Mouse (Mus musculus): Measurements from ENCODE around the gene Proser3. TPM values are rescaled to one million over a fixed set of nuclear protein-coding genes. Genes with fewer than 3 reads are reported as not detected.

Proser3 gene
- polyA plus RNA-seq, 1 experiment from 2014 or later, result 15.7 TPM

GRCm38 (mm10) chr7:30563906-30564280 lies 11.8 kb upstream of the Proser3 start:
- peak overlapping the region; percentile 83 for H3K4me3 ChIP-seq (ENCODE audit: low read depth, low read length)
- H3K27me3 ChIP-seq (replicated peaks; ENCODE audit: control insufficient read depth, insufficient read depth, low read length), result no peaks in the 10 kb centered on the region
- peaks cover 10% of the 10 kb centered on the region; the same call in 1 of the 2 replicates for H3K4me1 ChIP-seq (replicated peaks; ENCODE audit: control insufficient read depth, insufficient read depth, low read length)
- H3K27ac ChIP-seq (ENCODE audit: low read depth), result peak overlapping the region; percentile 96; the same call in 1 of the 2 replicates
- DNase-seq (ENCODE audit: low spot score) (no peak), ATAC-seq (replicated peaks; ENCODE audit: low FRiP score, low TSS enrichment, low read depth) (no peak)
- peaks cover 33% of the 10 kb centered on the region for H3K36me3 ChIP-seq (ENCODE audit: control insufficient read depth, insufficient read depth, low read length)
- H3K9ac ChIP-seq (ENCODE audit: low read length), result peak overlapping the region; percentile 81; the same call in 1 of the 2 replicates
- H3K9me3 ChIP-seq (ENCODE audit: control insufficient read depth, low read length), result no peaks in the 10 kb centered on the region
- H3K4me2 ChIP-seq (ENCODE audit: low read length), result peak overlapping the region; percentile 60
- 22% methylated on average over 6 of the region's 6 CpGs for WGBS

- ATAC-seq (replicated peaks; ENCODE audit: low FRiP score, low TSS enrichment, low read depth) (peak; percentile 84), DNase-seq (ENCODE audit: low spot score) (peak; percentile 92)
- Histone ChIP-seq H3K9me3 (ENCODE audit: control insufficient read depth, low read length) (no peaks in the 10 kb centered on the region), H3K4me2 (ENCODE audit: low read length) (peak within 1 kb of the TSS; percentile 60), H3K4me1 (replicated peaks; ENCODE audit: control insufficient read depth, insufficient read depth, low read length) (peaks cover 15% of the 10 kb centered on the region; the same call in 1 of the 2 replicates), H3K27me3 (replicated peaks; ENCODE audit: control insufficient read depth, insufficient read depth, low read length) (no peaks in the 10 kb centered on the region), H3K4me3 (ENCODE audit: low read depth, low read length) (peak within 1 kb of the TSS; percentile 83), H3K27ac (ENCODE audit: low read depth) (peak within 1 kb of the TSS; percentile 96), H3K36me3 (ENCODE audit: control insufficient read depth, insufficient read depth, low read length) (peaks cover 27% of the 10 kb centered on the region), H3K9ac (ENCODE audit: low read length) (peak within 1 kb of the TSS; percentile 81)
- under 1% methylated on average over 45 of the region's 45 CpGs for WGBS
Observed at GRCm38 (mm10) chr7:30563117-30563905, 11.2 kb upstream of the Proser3 start, which contains the start of the genes U2af1l4, Gm49396 and Psenen. TSS of gene U2af1l4 (plus strand) at chr7:30563301. TSS of gene Gm49396 (plus strand) at chr7:30563344. TSS of gene Psenen (minus strand) at chr7:30563627.

GRCm38 (mm10) chr7:30562526-30563116 lies 10.5 kb upstream of the Proser3 start:
- H3K9me3 ChIP-seq (ENCODE audit: control insufficient read depth, low read length), result no peaks in the 10 kb centered on the region
- H3K36me3 ChIP-seq (ENCODE audit: control insufficient read depth, insufficient read depth, low read length), result peaks cover 23% of the 10 kb centered on the region
- H3K9ac ChIP-seq (ENCODE audit: low read length), result peak overlapping the region; percentile 81
- WGBS, result 1% methylated on average over 27 of the region's 27 CpGs
- H3K4me3 ChIP-seq (ENCODE audit: low read depth, low read length), result peak overlapping the region; percentile 83
- peaks cover 16% of the 10 kb centered on the region; the same call in 1 of the 2 replicates for H3K4me1 ChIP-seq (replicated peaks; ENCODE audit: control insufficient read depth, insufficient read depth, low read length)
- peak overlapping the region; percentile 60 for H3K4me2 ChIP-seq (ENCODE audit: low read length)
- DNase-seq (ENCODE audit: low spot score) (peak; percentile 62), ATAC-seq (replicated peaks; ENCODE audit: low FRiP score, low TSS enrichment, low read depth) (no peak; the same call in 1 of the 2 replicates)
- H3K27ac ChIP-seq (ENCODE audit: low read depth), result peak overlapping the region; percentile 62
- no peaks in the 10 kb centered on the region for H3K27me3 ChIP-seq (replicated peaks; ENCODE audit: control insufficient read depth, insufficient read depth, low read length)

- no peaks in the 10 kb centered on the region for H3K9me3 ChIP-seq (ENCODE audit: control insufficient read depth, low read length)
- H3K36me3 ChIP-seq (ENCODE audit: control insufficient read depth, insufficient read depth, low read length), result peaks cover 25% of the 10 kb centered on the region
- peaks cover 16% of the 10 kb centered on the region; the same call in 1 of the 2 replicates for H3K4me1 ChIP-seq (replicated peaks; ENCODE audit: control insufficient read depth, insufficient read depth, low read length)
- DNase-seq (ENCODE audit: low spot score) (no peak), ATAC-seq (replicated peaks; ENCODE audit: low FRiP score, low TSS enrichment, low read depth) (no peak)
- H3K27ac ChIP-seq (ENCODE audit: low read depth), result no peak overlapping the region
- H3K27me3 ChIP-seq (replicated peaks; ENCODE audit: control insufficient read depth, insufficient read depth, low read length), result no peaks in the 10 kb centered on the region
- H3K4me3 ChIP-seq (ENCODE audit: low read depth, low read length), result no peak overlapping the region
- 74% methylated on average over 2 of the region's 2 CpGs for WGBS
- H3K4me2 ChIP-seq (ENCODE audit: low read length), result peak overlapping the region; percentile 49; the same call in 1 of the 2 replicates
- H3K9ac ChIP-seq (ENCODE audit: low read length), result no peak overlapping the region
Observed at GRCm38 (mm10) chr7:30560296-30560695, 8.2 kb upstream of the Proser3 start.

GRCm38 (mm10) chr7:30559443-30559954 lies 7.4 kb upstream of the Proser3 start, which contains the start of gene Lin37:
TSS of gene Lin37 (minus strand) at chr7:30559838.
- H3K9ac ChIP-seq (ENCODE audit: low read length), result peak within 1 kb of the TSS; percentile 60
- H3K36me3 ChIP-seq (ENCODE audit: control insufficient read depth, insufficient read depth, low read length), result peaks cover 29% of the 10 kb centered on the region
- 1% methylated on average over 20 of the region's 20 CpGs for WGBS
- peak within 1 kb of the TSS; percentile 70 for H3K4me3 ChIP-seq (ENCODE audit: low read depth, low read length)
- ATAC-seq (replicated peaks; ENCODE audit: low FRiP score, low TSS enrichment, low read depth), result peak; percentile 79
- H3K4me2 ChIP-seq (ENCODE audit: low read length), result peak within 1 kb of the TSS; percentile 91
- H3K4me1 ChIP-seq (replicated peaks; ENCODE audit: control insufficient read depth, insufficient read depth, low read length), result peaks cover 16% of the 10 kb centered on the region; the same call in 1 of the 2 replicates
- peak; percentile 91 for DNase-seq (ENCODE audit: low spot score)
- no peaks in the 10 kb centered on the region for H3K27me3 ChIP-seq (replicated peaks; ENCODE audit: control insufficient read depth, insufficient read depth, low read length)
- H3K27ac ChIP-seq (ENCODE audit: low read depth), result no peak within 1 kb of the TSS; the same call in 1 of the 2 replicates
- H3K9me3 ChIP-seq (ENCODE audit: control insufficient read depth, low read length), result no peaks in the 10 kb centered on the region

- Histone ChIP-seq H3K27ac (ENCODE audit: low read depth) (no peak overlapping the region; the same call in 1 of the 2 replicates), H3K36me3 (ENCODE audit: control insufficient read depth, insufficient read depth, low read length) (peaks cover 29% of the 10 kb centered on the region), H3K9me3 (ENCODE audit: control insufficient read depth, low read length) (no peaks in the 10 kb centered on the region), H3K4me3 (ENCODE audit: low read depth, low read length) (peak overlapping the region; percentile 70), H3K4me1 (replicated peaks; ENCODE audit: control insufficient read depth, insufficient read depth, low read length) (peaks cover 14% of the 10 kb centered on the region; the same call in 1 of the 2 replicates), H3K4me2 (ENCODE audit: low read length) (peak overlapping the region; percentile 91), H3K9ac (ENCODE audit: low read length) (peak overlapping the region; percentile 60), H3K27me3 (replicated peaks; ENCODE audit: control insufficient read depth, insufficient read depth, low read length) (no peaks in the 10 kb centered on the region)
- WGBS, result 12% methylated on average over 12 of the region's 12 CpGs
- DNase-seq (ENCODE audit: low spot score), result peak; percentile 55
- no peak for ATAC-seq (replicated peaks; ENCODE audit: low FRiP score, low TSS enrichment, low read depth)
Observed at GRCm38 (mm10) chr7:30558656-30559442, 6.8 kb upstream of the Proser3 start.

- H3K4me1 ChIP-seq (replicated peaks; ENCODE audit: control insufficient read depth, insufficient read depth, low read length), result peaks cover 19% of the 10 kb centered on the region
- 91% methylated on average over 13 of the region's 13 CpGs for WGBS
- no peak for ATAC-seq (replicated peaks; ENCODE audit: low FRiP score, low TSS enrichment, low read depth)
- no peak for DNase-seq (ENCODE audit: low spot score)
- H3K9me3 ChIP-seq (ENCODE audit: control insufficient read depth, low read length), result no peaks in the 10 kb centered on the region
- H3K36me3 ChIP-seq (ENCODE audit: control insufficient read depth, insufficient read depth, low read length), result peaks cover 29% of the 10 kb centered on the region
- H3K4me3 ChIP-seq (ENCODE audit: low read depth, low read length), result no peak overlapping the region
- no peak overlapping the region for H3K27ac ChIP-seq (ENCODE audit: low read depth)
- H3K9ac ChIP-seq (ENCODE audit: low read length), result no peak overlapping the region
- H3K4me2 ChIP-seq (ENCODE audit: low read length), result peak overlapping the region; percentile 91
- no peaks in the 10 kb centered on the region for H3K27me3 ChIP-seq (replicated peaks; ENCODE audit: control insufficient read depth, insufficient read depth, low read length)
Observed at GRCm38 (mm10) chr7:30557901-30558514, 5.9 kb upstream of the Proser3 start.
